Mouse (Mus musculus) intestine, embryonic 15.5 days (tissue): Measurements from ENCODE around the gene Zfp825. TPM values are rescaled to one million over a fixed set of nuclear protein-coding genes. Genes with fewer than 3 reads are reported as not detected.
"Not testable (repeated sequence)": the region's sequence is repeated elsewhere in the genome, so short reads cannot be mapped to it uniquely, and the experiment has no call there.

Experiments
- ATAC-seq: fragments of 200-750 bp; cut with Nextera tagmentation; 2 replicates; pipeline ENCODE4 v1.8.0; 2017; ENCODE audit warnings: moderate TSS enrichment, moderate library complexity
- H3K27ac ChIP-seq: fragments of 300-500 bp; sonication (generic); 2 replicates; pipeline ENCODE4 v1.5.1; 2015; ENCODE audit warnings: mild to moderate bottlenecking, inconsistent platforms
- H3K27me3 ChIP-seq: fragments of 300-500 bp; sonication (generic); replicated peaks from 2 replicates; pipeline ENCODE4 v1.6.1; 2015; ENCODE audit warnings: inconsistent platforms
- H3K36me3 ChIP-seq: fragments of 300-500 bp; sonication (generic); 2 replicates; pipeline ENCODE4 v1.6.1; 2015; ENCODE audit warnings: inconsistent platforms
- H3K4me1 ChIP-seq: fragments of 300-500 bp; sonication (generic); replicated peaks from 2 replicates; pipeline ENCODE4 v1.6.1; 2015; ENCODE audit warnings: inconsistent platforms
- H3K4me2 ChIP-seq: fragments of 300-500 bp; sonication (generic); replicated peaks from 2 replicates; pipeline ENCODE4 v1.6.1; 2015; ENCODE audit warnings: mild to moderate bottlenecking, inconsistent platforms
- H3K4me3 ChIP-seq: fragments of 300-500 bp; sonication (generic); replicated peaks from 2 replicates; pipeline ENCODE4 v1.5.1; 2015; ENCODE audit warnings: inconsistent platforms
- H3K9ac ChIP-seq: fragments of 300-500 bp; sonication (generic); 2 replicates; pipeline ENCODE4 v1.6.1; 2015; ENCODE audit warnings: inconsistent platforms
- H3K9me3 ChIP-seq: fragments of 300-500 bp; sonication (generic); 2 replicates; pipeline ENCODE4 v1.6.1; 2016; ENCODE audit warnings: inconsistent platforms
- WGBS: fragments of 180-500 bp; shearing (Covaris S2); methylation state at CpG from one replicate; pipeline ENCODE4 v1.1.7; 2015; 5-methylcytosine and 5-hydroxymethylcytosine counted together
- polyA plus RNA-seq: library from polyadenylated mRNA; unstranded; fragments of >200 nt; fragmentation: Nextera tagmentation; extraction: Ambion mirVana; gene quantifications from 2 replicates; pipeline ENCODE4 v1.2.1, GENCODE M21; 2015

The Zfp825 gene
- 14.3 and 16.2 TPM in 2 replicates for polyA plus RNA-seq

- H3K9me3 ChIP-seq, result no peaks in the 10 kb centered on the region
- peak within 1 kb of the TSS; percentile 61 for H3K9ac ChIP-seq
- peak within 1 kb of the TSS; percentile 86 for H3K4me2 ChIP-seq
- WGBS, result 0% methylated on average over 23 of the region's 23 CpGs
- H3K36me3 ChIP-seq, result no peaks in the 10 kb centered on the region
- H3K27ac ChIP-seq, result peak within 1 kb of the TSS; percentile 87
- H3K4me1 ChIP-seq, result no peaks in the 10 kb centered on the region
- H3K4me3 ChIP-seq, result peak within 1 kb of the TSS; percentile 51
- H3K27me3 ChIP-seq, result no peaks in the 10 kb centered on the region
- ATAC-seq, result peak; percentile 99
These were observed at the start of gene Zfp825 for GRCm38 (mm10) chr13:74493911-74494679. Gene Zfp825, minus strand, starts transcription at chr13:74493992.

DNA sequence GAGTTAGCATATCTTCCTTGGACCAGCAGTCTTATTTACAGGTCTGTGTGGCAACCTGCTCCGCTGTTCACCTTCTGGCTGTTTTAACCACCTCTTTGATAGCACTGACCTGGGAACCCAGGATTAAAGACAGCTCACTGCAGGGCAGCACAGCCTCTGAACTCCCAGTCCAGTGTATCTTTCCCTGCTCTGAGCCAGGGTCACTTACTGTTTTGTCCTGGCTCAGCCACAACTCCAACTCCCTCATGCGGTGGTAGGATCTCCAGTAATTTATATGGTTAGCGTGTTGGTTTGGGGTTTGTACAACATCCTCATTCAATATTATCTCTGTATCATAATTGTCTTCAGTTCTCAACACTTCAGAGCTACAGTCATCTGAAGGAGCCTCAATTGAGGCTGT is 41.6 kb upstream of the Zfp825 start:
- H3K9me3 ChIP-seq, H3K4me3 ChIP-seq, H3K9ac ChIP-seq, ATAC-seq, H3K27me3 ChIP-seq, H3K4me1 ChIP-seq, H3K27ac ChIP-seq, H3K4me2 ChIP-seq, H3K36me3 ChIP-seq: not testable (repeated sequence)
- 89% methylated on average over 3 of the region's 3 CpGs for WGBS

DNA sequence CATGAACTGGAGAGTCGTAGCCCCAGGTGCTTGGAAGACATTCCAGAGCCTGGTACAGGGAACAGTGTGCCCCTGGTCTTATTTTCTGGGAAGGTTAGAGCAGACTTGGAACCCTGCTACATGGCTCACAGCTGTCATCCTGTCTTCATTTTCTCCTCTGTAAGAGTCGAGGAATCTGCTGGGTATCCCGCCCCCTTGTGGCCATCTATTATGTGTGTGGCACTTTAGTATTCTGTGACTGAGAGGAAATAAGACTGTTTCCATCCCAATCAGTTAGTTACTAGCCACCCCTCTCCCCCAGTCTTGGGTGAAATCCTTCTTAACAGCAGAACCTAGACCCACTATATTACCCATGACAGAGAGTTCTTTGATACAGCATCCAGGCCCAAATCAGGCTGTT is 41.1 kb upstream of the Zfp825 start:
- not testable (repeated sequence) for H3K9me3 ChIP-seq, H3K4me3 ChIP-seq, H3K9ac ChIP-seq, H3K36me3 ChIP-seq, H3K27ac ChIP-seq, H3K4me2 ChIP-seq, H3K4me1 ChIP-seq, H3K27me3 ChIP-seq
- 13% methylated on average over 3 of the region's 3 CpGs for WGBS
- peak; percentile 69 for ATAC-seq

DNA sequence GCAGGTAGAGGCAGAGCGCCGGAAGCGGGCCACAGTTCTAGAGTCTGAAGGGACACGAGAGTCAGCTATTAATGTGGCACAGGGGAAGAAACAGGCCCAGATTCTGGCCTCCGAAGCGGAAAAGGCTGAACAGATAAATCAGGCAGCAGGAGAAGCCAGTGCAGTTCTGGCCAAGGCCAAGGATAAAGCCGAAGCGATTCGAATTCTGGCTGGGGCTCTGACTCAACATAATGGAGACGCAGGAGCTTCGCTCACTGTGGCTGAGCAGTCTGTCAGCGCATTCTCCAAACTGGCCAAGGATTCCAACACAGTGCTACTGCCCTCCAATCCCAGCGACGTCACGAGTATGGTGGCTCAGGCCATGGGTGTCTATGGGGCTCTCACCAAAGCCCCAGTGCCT is 40.3 kb upstream of the Zfp825 start:
- no peak for ATAC-seq
- Histone ChIP-seq H3K9me3 (no peaks in the 10 kb centered on the region), H3K4me3 (no peak overlapping the region), H3K9ac (no peak overlapping the region), H3K36me3 (no peaks in the 10 kb centered on the region), H3K27ac (no peak overlapping the region), H3K4me2 (no peak overlapping the region), H3K4me1 (no peaks in the 10 kb centered on the region), H3K27me3 (no peaks in the 10 kb centered on the region)
- WGBS, result 92% methylated on average over 15 of the region's 15 CpGs

DNA sequence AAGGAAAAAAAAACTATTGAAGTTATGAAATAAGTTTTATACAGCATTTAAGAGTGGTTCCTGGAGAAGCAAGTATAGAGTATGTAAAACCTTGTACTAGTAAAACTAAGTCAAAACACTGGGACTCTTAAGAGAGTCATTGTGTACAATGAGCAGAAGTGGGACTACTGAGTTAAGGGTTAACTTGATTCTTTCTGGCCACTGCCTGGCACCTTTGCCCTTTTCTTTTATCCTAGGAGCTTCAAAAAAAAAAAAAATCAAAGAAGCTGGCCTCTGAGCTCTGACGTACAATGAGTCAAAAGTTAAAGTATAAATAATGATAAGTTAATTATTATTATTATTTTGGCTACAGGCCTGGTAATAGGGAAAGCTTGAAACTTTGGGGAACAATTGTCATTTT is 37.5 kb upstream of the Zfp825 start:
- H3K27ac ChIP-seq, H3K4me3 ChIP-seq, H3K9me3 ChIP-seq, H3K4me1 ChIP-seq, H3K9ac ChIP-seq, ATAC-seq, H3K36me3 ChIP-seq, H3K27me3 ChIP-seq, H3K4me2 ChIP-seq: not testable (repeated sequence)
- WGBS, result 21% methylated on average over 1 of the region's 1 CpGs

GRCm38 (mm10) chr13:74529372-74529715 is 35.6 kb upstream of the Zfp825 start:
- H3K9ac ChIP-seq, H3K4me1 ChIP-seq, ATAC-seq, H3K27me3 ChIP-seq, H3K36me3 ChIP-seq, H3K4me3 ChIP-seq, H3K4me2 ChIP-seq, H3K9me3 ChIP-seq, H3K27ac ChIP-seq: not testable (repeated sequence)
- 13% methylated on average over 1 of the region's 1 CpGs for WGBS

DNA sequence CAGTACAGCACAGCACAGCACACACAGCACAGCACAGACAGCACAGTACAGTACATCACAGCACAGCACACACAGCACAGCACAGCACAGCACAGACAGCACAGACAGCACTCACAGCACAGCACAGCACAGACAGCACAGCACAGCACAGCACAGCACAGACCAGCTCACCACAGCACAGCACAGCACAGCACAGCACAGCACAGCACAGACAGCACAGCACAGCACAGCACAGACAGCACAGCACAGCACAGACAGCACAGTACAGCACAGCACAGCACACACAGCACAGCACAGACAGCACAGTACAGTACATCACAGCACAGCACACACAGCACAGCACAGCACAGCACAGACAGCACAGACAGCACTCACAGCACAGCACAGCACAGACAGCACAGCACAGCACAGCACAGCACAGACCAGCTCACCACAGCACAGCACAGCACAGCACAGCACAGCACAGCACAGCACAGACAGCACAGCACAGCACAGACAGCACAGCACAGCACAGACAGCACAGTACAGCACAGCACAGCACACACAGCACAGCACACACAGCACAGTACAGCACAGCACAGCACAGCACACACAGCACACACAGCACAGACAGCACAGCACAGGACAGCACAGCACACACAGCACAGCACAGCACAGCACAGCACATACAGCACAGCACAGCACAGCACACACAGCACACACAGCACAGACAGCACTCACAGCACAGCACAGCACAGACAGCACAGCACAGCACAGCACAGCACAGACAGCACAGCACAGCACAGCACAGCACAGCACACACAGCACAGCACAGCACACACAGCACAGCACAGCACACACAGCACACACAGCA is 35.0 kb upstream of the Zfp825 start:
- not testable (repeated sequence) for H3K4me3 ChIP-seq, H3K4me1 ChIP-seq, H3K27ac ChIP-seq, H3K36me3 ChIP-seq, H3K27me3 ChIP-seq, H3K9ac ChIP-seq, H3K9me3 ChIP-seq, H3K4me2 ChIP-seq, ATAC-seq

DNA sequence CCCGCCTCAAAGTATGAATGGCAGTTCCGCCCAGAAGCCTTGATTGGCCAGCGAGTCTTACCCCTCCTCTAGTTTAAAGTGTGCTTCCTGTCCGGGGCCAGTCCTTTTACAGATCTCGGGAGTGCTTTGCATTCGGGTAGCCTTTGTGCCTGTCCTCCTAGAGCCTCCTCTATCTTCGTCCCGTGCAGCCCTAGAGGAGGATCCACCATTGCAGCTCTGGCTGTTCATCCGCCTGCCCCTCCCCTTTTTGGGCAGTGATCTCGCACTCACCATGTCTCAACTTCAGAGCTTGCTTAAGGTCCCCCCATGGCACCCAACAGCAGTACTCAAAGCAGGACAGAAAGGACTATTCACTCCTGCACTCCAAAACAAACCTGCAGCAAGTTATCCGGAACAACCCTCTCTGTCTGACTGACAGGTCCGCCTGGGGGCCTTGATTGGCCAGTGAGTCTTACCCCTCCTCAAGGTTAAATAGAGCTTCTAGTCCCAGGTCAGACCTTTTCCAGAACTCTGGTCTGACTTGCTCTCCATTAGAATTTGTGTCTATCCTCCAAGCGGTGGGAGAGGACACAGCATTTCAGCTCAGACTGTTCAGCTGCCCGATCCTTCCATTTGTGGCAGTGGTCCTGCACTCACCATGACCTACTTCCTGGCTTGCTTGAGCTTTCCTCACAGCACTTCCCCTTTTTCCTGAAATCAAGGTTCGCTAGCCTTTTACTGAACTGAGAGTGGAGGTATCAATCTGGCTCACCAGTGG is 28.9 kb upstream of the Zfp825 start:
- Histone ChIP-seq H3K4me2 (peak overlapping the region; percentile 75), H3K4me1 (no peaks in the 10 kb centered on the region), H3K9me3 (no peaks in the 10 kb centered on the region), H3K9ac (peak overlapping the region; percentile 56), H3K4me3 (peak overlapping the region; percentile 51), H3K36me3 (no peaks in the 10 kb centered on the region), H3K27ac (peak overlapping the region; percentile 88), H3K27me3 (no peaks in the 10 kb centered on the region)
- WGBS, result 3% methylated on average over 15 of the region's 15 CpGs
- ATAC-seq, result peak; percentile 99

- Histone ChIP-seq H3K4me2 (peak overlapping the region; percentile 75), H3K9ac (peak overlapping the region; percentile 56), H3K4me3 (peak overlapping the region; percentile 51), H3K27ac (peak overlapping the region; percentile 60; the same call in 1 of the 2 replicates)
- 0% methylated on average over 3 of the region's 3 CpGs for WGBS
- H3K27me3 ChIP-seq, H3K4me1 ChIP-seq, H3K36me3 ChIP-seq, H3K9me3 ChIP-seq, ATAC-seq: not testable (repeated sequence)
These were observed 28.3 kb upstream of the Zfp825 start for GRCm38 (mm10) chr13:74522141-74522480.

DNA sequence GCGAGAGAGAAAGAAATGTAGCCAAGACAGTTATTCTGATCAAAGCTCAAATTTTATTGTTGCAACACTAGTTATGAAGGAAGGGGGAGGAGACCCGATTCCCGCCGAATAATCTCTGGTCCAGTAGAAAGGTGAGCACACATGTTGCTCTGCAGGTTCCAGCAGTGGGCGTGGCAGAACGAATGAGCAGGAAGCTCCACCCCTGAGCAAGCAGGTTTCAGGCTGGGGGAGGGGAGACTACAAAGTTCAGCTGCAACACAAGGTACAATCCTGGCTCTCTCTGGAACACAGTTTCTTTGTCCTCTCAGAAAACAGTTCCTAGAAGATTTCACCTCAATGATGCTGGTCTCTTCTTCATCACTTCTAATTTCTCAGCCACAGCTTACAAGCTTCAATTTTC is 14.2 kb upstream of the Zfp825 start:
- H3K9ac ChIP-seq, H3K4me3 ChIP-seq, ATAC-seq, H3K9me3 ChIP-seq, H3K27ac ChIP-seq, H3K4me1 ChIP-seq, H3K36me3 ChIP-seq, H3K4me2 ChIP-seq, H3K27me3 ChIP-seq: not testable (repeated sequence)
- WGBS, result 82% methylated on average over 6 of the region's 6 CpGs

DNA sequence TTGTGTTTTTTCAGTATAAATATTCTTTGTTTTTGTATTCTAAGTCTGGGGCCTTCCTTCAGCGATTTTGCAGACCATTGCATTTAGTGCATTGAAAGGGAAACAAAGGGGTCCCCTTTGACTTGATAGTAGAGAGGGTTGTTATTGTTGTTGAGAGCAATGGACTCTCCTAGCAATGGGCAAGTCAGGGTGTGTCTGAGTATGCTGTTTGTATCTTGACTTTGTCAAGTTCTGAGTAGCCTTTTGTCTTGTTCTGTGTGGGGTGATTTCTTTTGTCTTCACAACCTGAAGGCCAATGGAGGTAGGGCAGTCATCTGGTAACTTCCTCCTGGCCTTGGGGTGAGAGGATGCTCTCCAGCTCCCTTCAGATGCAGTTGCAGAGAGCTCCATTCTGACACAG is 9.1 kb upstream of the Zfp825 start:
- 78% methylated on average over 1 of the region's 1 CpGs for WGBS
- H3K4me2 ChIP-seq, H3K36me3 ChIP-seq, H3K27ac ChIP-seq, H3K4me3 ChIP-seq, H3K9me3 ChIP-seq, H3K27me3 ChIP-seq, H3K4me1 ChIP-seq, ATAC-seq, H3K9ac ChIP-seq: not testable (repeated sequence)

- 25% methylated on average over 1 of the region's 1 CpGs for WGBS
- H3K27ac ChIP-seq, H3K27me3 ChIP-seq, H3K9me3 ChIP-seq, H3K4me1 ChIP-seq, H3K4me3 ChIP-seq, H3K9ac ChIP-seq, H3K36me3 ChIP-seq, ATAC-seq, H3K4me2 ChIP-seq: not testable (repeated sequence)
These were observed 5.9 kb upstream of the Zfp825 start for GRCm38 (mm10) chr13:74499696-74500095.
